Mouse (Mus musculus): ENCODE data around the gene Olfr49.
"Not testable (repeated sequence)": the region's sequence is repeated elsewhere in the genome, so short reads cannot be mapped to it uniquely, and the experiment has no call there.

Gene Olfr49

DNA sequence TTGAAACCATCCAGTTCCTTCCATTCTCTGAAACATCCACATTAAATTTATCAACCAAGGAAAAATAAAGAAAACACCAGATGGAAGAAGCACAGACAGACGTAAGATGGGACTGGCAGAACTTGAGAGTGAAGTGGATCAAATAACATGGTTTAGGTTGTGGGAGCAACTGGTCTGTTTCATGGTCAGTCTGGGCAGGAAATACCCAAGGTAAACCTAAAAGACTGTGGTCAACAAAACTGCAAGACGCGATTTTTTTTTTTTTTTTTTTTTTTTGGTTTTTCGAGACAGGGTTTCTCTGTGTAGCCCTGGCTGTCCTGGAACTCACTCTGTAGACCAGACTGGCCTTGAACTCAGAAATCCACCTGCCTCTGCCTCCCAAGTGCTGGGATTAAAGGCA lies 54.9 kb downstream of the Olfr49 start:
- DNase-seq, result not testable (repeated sequence)

DNA sequence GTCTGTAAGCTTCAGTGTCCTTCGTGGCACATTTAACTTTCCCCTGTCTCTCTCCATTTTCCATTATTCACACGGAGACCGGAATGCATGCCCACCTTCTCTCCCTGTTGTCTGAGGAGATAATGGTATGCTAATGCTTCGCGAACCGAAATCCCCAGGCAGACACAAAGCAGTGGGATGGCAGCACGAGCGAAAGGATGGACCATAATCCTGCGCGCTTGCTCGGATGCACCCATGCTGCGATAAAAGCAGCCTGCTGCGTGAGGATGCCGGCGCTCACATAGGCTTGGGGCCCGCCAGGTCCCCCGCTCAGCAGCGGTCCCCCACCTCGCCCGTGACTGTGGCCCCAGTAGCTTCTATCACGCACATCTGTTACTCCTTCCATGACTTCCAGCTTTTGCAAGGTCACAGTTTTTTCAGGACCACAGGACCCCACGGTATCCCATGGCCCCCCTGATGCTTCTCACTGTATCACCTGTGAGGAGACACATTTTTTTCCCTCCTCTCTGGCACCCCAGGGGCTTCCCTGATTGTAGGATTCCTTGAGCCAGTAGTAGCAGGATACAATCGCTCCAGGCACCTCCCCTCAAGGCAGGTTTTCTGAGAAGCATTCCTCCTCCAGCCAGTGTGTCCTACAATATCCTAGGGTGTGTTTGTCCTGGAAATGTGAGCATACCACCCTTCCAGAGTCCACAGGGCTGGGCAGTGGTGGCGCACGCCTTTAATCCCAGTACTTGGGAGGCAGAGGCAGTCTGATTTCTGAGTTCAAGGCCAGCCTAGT lies 55.6 kb downstream of the Olfr49 start:
- DNase-seq, result no peak

DNA sequence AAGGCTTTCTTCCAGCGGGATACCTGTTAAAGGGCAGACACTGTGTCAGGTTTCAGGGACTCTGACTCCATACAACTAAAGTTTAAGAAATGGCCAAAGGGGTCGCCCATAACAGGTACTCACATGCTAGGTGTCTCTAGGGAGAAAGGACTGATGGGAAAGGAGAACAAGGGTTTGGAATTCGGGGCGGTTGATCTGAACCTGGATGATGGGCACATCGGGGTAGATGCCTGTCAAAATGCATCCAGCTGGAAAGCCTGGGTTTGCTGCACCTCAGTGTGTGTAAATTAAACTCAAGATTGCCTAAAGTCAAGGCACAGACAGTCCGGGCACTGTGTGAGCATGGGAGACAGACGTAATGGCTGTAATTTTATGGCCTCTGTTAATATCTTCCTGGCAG lies 56.2 kb downstream of the Olfr49 start:
- DNase-seq, result no peak
